Mouse (Mus musculus) Muller cell, postnatal 12 days (primary cell): Measurements from ENCODE around the gene Pfdn2.

Experiments used
- DNase-seq: peaks from one replicate; pipeline ENCODE4 v3.0.0-alpha.2; 2015; ENCODE audit errors: inconsistent ontology term

Pfdn2 gene

DNA sequence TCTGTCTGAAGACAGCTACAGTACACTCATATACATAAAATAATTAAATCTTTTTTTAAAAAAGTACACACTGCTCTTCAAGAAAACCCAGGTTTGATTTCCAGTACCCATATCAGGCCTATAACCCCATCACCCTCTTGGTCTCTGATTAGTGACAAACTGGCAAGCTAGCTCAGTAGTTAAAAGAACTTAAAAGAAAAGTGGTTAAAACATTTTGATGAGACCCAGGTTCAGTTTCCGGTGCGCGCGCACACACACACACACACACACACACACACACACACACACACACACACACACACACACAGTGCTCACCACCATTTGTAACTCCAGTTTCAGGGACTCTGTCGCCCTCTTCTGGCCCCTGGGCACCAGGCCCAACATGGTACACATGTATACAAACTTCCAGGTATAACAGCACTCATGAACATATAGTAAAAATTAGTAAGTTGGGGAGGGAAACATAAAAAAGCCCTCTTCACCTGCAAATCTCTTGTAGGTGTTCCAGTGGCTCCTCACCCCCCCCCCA, 10.4 kb downstream of the Pfdn2 start:
- no peak for DNase-seq

DNA sequence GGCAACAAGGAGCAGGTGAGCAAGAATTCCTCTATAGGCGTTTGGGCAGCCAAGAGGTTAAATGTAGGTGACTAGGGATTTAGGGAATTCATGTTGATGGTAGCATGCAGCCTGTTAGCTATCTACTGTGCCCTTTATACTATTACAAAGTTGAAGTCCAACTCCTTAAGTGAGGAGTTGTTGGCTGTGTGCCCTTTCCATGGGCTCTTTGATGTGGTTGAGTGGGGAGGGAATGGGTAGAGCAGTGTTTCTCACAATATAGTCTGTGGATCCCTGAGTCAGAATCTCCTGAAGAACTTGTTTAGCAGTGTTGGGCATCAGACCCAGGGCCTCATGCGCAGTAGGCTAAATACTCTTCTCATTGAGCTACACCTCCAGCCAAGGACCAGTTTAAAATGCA, 11.3 kb downstream of the Pfdn2 start:
- DNase-seq: no peak

DNA sequence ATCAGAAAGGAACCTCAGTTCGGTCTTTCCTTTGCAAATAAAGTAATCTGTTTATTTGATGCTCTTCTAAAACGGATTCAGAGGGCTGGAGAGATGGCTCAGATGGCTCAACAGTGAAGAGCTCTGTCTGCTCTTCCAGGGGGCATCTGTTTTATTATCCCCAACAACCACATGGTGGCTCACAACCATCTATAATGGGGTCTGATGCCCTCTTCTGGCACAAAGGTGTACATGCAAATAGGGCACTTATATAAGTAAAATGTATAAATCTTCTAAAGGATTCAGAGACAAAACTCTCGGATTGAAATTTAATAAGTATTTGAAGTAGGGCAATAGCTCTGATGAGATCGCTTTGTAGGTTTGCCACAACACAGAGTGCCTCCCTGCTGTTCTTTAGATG, 13.0 kb downstream of the Pfdn2 start:
- no peak for DNase-seq

DNA sequence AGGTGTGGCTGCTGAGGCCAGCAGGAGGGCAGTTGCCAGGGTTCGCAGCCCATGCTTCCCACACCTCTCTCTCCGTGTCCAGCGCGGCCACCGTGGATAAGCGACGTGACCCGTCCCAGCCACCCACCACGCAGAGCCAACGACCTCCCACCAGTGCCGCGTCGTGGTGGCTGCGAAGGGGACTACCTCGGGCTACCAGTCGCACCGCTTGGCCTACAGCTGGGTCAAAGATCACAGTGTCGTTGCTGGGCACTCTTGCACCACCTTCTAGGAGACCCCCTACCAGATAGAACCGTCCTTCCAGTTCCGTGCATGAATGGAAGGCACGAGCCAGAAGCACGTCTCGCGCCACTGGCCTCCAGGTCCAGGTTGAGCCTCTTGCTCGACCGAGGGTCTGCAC, 14.8 kb downstream of the Pfdn2 start:
- no peak for DNase-seq

- DNase-seq: peak; percentile 92
These were observed 15.2 kb downstream of the Pfdn2 start, which contains the start of gene Klhdc9 for GRCm38 (mm10) chr1:171360656-171361055. Gene Klhdc9, minus strand, starts transcription at chr1:171360798.

- peak; percentile 85 for DNase-seq
These were observed 15.9 kb downstream of the Pfdn2 start for GRCm38 (mm10) chr1:171361106-171362103.

GRCm38 (mm10) chr1:171365934-171366333, 20.5 kb downstream of the Pfdn2 start:
- DNase-seq: no peak

GRCm38 (mm10) chr1:171369845-171370556, 24.5 kb downstream of the Pfdn2 start, which contains the start of gene Nectin4:
Gene Nectin4, plus strand, starts transcription at chr1:171370099.
- no peak for DNase-seq

- DNase-seq: no peak
These were observed 27.4 kb downstream of the Pfdn2 start for GRCm38 (mm10) chr1:171372880-171373279.

DNA sequence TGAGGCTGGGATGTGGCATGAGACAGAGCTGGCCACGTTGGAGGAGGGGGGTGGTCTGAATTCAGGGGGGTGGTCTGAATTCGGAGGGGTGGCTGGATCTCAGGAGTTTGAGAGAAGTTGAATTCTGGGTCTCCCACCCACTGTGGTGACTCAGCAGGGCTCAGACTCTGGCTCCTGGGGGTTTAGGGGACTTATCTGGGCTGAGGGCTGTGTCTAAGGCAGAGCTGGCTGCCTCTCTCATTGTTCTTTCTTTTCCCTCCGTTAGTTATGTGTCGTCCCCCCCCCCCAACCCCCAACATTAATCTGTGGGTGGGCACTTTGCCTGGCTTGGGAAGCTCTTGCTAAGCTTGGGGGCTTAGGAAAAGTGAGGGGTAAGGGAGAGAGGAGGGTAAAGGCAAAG, 28.5 kb downstream of the Pfdn2 start:
- no peak for DNase-seq

GRCm38 (mm10) chr1:171375646-171376097, 30.2 kb downstream of the Pfdn2 start:
- no peak for DNase-seq

DNA sequence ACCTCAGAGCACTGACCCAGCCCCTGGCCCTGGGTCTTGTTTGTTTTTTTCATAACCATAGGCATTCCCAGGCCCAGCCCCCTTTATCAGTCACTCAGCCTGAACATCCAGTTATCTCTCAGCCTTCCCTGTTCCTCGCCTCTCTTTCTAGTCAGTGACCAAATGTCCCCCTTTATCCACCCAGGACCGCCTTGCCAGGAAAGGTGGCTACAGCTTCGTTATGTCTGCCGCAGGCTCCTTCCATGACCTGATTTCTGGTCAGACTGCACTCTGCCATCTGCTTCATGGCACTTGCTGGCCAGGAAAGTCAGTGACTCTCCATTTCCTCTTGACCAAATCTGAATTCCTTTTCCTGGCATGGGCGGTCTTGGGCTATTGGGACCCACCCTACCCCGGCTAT, 32.8 kb downstream of the Pfdn2 start:
- no peak for DNase-seq

GRCm38 (mm10) chr1:171379935-171380599, 34.6 kb downstream of the Pfdn2 start:
- DNase-seq: peak; percentile 86

- DNase-seq: no peak
These were observed 36.7 kb downstream of the Pfdn2 start for GRCm38 (mm10) chr1:171382096-171382620.

- DNase-seq: no peak
These were observed 38.9 kb downstream of the Pfdn2 start for GRCm38 (mm10) chr1:171384361-171384760.

DNA sequence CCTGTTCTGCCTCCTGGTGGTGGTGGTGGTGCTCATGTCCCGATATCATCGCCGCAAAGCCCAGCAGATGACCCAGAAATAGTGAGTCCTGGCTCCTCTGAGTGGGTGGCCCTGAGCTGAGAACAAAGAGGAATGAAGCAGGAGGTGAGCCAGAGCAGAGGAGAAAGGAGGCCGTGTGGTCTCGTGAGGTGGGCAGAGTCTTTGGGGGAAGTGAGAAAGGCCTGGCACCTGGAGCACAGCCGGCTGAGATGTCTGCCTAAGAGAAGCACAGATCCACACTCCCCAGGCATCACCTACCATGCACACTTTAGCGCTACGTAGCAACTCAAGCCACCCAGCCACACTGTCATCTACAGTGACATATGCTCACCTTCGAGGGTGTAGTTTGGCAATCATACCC, 39.7 kb downstream of the Pfdn2 start:
- DNase-seq: no peak

DNA sequence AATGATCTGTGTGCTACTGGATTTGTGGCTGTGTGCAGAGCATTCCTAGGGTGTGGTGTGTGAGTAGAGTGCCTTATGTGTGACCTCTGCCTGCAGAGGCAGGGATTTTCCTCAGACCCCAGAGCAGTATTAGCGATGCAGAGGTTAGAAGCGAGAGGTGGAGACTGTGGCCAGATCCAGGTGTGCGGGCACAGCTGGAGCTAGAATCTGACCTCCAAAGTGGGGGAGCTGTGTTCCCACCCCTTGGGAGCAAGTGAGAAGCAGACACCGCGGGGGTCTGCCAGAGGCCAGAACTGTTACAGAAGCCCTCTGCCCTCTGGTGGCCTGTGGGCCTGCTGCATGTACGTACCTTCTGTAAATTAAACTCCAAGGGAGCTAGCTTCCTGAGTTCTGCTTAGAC, 41.6 kb downstream of the Pfdn2 start:
- no peak for DNase-seq

DNA sequence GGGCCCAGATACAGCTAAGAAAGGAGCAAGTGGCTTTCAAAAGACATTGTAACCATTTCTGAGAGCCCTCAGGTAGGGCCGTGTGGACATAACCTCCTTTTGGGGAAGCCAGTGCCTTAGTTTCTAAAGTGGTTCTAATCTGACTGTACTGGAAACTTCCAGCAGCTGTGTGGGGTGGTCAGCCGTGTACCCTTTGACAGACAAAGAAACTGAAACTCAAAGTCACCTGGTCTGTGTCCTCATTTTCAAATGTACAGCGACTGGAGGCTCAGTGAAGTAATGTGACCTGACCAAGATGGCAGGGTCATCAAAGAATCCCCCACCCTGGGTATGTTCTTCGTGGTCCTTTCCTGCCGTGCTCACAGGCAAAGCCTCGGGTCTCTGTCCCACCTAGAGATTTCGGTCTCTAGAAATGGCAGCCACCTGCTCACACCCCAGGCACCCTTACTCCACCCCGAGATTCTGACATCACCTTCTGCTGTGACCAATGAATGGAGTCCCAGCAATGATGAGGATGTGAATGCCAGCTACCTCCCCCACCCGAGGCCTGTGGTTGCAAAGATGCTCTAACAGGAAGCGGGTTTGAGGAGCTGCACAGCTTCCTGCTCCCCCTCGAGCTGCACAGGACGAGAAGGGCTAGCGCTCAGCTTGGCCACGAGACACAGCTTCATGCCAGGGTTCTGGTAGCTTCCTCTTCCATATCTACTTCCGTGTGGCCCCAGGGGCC, 43.1 kb downstream of the Pfdn2 start, which contains the start of gene Arhgap30:
Gene Arhgap30 (plus strand): TSS at position 579 of the 727 bp plus-strand sequence.
- no peak for DNase-seq

DNA sequence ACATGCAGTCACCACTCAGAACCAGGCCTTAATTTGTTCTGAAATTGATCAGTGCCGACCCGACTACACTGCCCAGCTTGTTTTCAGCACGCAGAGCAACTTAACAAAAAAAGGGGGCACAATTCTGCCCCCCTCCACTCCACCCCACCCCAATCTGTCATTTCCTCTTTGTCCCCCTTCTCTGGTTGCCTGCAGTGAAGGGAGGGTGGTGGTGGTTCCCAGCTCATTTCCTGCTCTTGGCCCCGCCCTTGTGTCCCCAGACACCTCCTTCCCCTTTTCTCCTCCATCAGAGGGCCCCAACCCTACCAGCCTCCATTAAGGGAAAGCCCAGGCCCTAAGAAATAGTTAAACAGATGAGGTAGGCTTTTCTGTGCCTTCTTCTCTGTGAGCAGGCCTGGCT, 44.6 kb downstream of the Pfdn2 start:
- no peak for DNase-seq

DNA sequence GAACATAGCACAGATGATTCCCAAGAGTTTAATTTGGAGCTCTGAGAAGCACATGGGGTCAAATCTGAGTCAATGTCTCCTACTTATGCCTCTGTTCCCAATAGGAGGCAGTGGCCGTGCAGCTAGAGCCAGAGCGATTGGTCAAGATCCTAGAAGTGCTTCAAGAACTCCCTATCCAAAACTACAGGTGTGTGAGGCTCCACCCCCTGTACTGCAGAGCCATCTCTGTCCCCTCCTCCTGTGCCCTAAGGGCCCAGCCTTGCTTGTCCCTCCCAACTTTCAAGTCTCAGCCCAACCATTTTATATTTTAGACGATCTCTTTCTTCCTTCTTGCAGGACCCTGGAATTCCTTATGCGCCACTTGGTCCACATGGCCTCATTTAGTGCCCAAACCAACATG, 56.4 kb downstream of the Pfdn2 start:
- no peak for DNase-seq

DNA sequence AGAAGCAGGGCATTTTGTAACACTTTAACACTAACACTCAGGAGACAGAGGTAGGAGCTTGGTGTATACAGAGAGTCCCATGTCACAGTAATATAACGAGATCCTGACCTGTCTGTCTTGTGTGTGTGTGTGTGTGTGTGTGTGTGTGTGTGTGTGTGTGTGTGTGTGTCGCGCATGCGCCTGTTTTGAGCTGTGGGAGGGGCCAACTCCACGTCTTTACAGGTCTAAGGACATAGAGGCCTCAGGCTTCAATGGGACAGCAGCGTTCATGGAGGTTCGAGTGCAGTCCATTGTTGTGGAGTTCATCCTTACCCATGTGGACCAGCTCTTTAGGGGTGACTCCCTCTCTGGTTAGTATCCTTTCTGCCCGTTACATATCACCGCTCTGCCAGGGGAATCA, 57.5 kb downstream of the Pfdn2 start:
- DNase-seq: no peak
